Mouse (Mus musculus): ENCODE measurements around the gene Vmn1r149. TPM values are rescaled to one million over a fixed set of nuclear protein-coding genes. Genes with fewer than 3 reads are reported as not detected.
"Not testable (repeated sequence)": the region's sequence is repeated elsewhere in the genome, so short reads cannot be mapped to it uniquely, and the experiment has no call there.

The Vmn1r149 gene
- polyA plus RNA-seq (2017; shearing (Covaris generic)) = not detected

DNA sequence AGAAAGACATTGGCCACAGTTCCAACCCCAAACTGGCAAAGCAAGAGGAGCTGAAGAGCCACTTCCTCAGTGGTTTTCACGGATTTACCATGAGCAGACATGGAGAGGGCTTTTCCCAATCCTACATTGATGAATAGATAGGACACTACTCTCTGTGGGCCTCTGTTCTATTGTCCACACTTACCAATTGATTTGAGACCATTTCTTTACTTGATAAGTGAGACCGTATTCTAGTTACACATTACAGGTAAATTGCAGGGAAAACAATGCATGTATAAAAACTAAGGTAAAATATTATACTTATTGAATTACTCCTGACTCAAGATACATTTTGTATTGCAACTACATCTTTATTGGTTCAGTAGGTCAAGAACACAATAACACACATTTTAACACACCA, at the start of gene Vmn1r149:
Vmn1r149 (minus strand) TSS at position 101 of the 400 bp plus-strand sequence.
- ATAC-seq = not testable (repeated sequence)

DNA sequence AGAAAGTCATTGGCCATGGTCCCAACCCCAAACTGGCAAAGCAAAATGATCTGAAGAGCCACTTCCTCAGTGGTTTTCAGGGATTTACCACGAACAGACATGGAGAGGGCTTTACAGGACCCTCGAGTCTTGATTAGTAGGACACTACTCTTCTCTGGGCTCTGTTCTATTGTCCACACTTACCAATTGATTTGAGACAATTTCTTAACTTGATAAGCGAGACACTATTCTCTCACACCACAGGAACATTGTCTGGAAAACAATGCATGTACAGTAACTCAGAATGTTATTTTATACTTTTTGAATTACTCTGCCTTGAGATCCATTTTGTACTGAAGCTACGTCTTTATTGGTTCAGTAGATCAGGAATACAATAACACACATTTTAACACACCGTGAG, 25.9 kb upstream of the Vmn1r149 start, which contains the start of gene Gm10665:
Gm10665 (minus strand) TSS at position 101 of the 400 bp plus-strand sequence.
- ATAC-seq = not testable (repeated sequence)

DNA sequence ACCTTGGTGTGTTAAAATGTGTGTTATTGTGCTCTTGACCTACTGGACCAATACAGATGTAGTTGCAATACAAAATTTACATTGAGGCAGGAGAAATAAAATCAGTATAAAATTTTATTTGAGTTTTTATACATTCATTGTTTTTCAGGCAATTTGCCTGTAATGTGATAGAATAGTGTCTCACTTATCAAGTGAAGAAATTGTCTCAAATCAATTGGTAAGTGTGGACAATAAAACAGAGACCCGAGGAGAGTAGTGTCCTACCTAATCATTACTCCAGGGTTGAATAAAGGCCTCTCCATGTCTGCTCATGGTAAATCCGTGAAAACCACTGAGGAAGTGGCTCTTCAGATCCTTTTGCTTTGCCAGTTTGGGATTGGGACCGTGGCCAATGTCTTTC, 24.7 kb downstream of the Vmn1r149 start, which contains the start of gene Vmn1r148:
Vmn1r148 (plus strand) TSS at position 301 of the 400 bp plus-strand sequence.
- ATAC-seq = not testable (repeated sequence)

Other genes starting within 250 kb of the Vmn1r149 start
- gene Vmn1r143, start 248.9 kb downstream of the Vmn1r149 start, polyA plus RNA-seq (2017; shearing (Covaris generic)) = not detected
- gene Gm8653, start 237.0 kb downstream of the Vmn1r149 start, polyA plus RNA-seq (2017; shearing (Covaris generic)) = not detected
- not detected for gene Gm8453, start 208.7 kb downstream of the Vmn1r149 start, polyA plus RNA-seq (2017; shearing (Covaris generic))
- gene Gm4187, start 108.5 kb downstream of the Vmn1r149 start, polyA plus RNA-seq (2017; shearing (Covaris generic)) = not detected
- gene Gm8660, start 67.2 kb downstream of the Vmn1r149 start, polyA plus RNA-seq (2017; shearing (Covaris generic)) = not detected
- gene Vmn1r148, start 24.6 kb downstream of the Vmn1r149 start, polyA plus RNA-seq (2017; shearing (Covaris generic)) = not detected
- gene Gm10665, start 25.8 kb upstream of the Vmn1r149 start, polyA plus RNA-seq (2017; shearing (Covaris generic)) = not detected
- not detected for gene Vmn1r151, start 61.4 kb upstream of the Vmn1r149 start, polyA plus RNA-seq (2017; shearing (Covaris generic))
- gene Vmn1r152, start 84.7 kb upstream of the Vmn1r149 start, polyA plus RNA-seq (2017; shearing (Covaris generic)) = not detected
- gene Gm8677, start 96.7 kb upstream of the Vmn1r149 start, polyA plus RNA-seq (2017; shearing (Covaris generic)) = not detected
- not detected for gene Gm4201, start 127.1 kb upstream of the Vmn1r149 start, polyA plus RNA-seq (2017; shearing (Covaris generic))
- gene Gm4565, start 149.9 kb upstream of the Vmn1r149 start, polyA plus RNA-seq (2017; shearing (Covaris generic)) = not detected
- not detected for gene Vmn1r155, start 219.8 kb upstream of the Vmn1r149 start, polyA plus RNA-seq (2017; shearing (Covaris generic))

All from inflammation-experienced regulatory T-cells, adult 6 months (primary cell).